Mouse (Mus musculus): ENCODE measurements around the gene Adcy4. TPM values are rescaled to one million over a fixed set of nuclear protein-coding genes. Genes with fewer than 3 reads are reported as not detected.

The Adcy4 gene
- 29.4 and 44.4 TPM in 2 replicates for polyA plus RNA-seq (2012; rRNA removed; ENCODE audit: low replicate concordance)

GRCm38 (mm10) chr14:55783958-55784235 lies at the start of gene Adcy4:
TSS of gene Adcy4 (minus strand) at chr14:55784095.

GRCm38 (mm10) chr14:55822991-55823762 lies 39.3 kb upstream of the Adcy4 start, which contains the start of gene Nfatc4:
TSS of gene Nfatc4 (plus strand) at chr14:55823144.

GRCm38 (mm10) chr14:55788256-55789050 lies 4.6 kb upstream of the Adcy4 start, which contains the start of gene Ripk3:
TSS of gene Ripk3 (minus strand) at chr14:55788865.

GRCm38 (mm10) chr14:55765696-55766095 lies 18.2 kb downstream of the Adcy4 start, which contains the start of gene Ltb4r1:
TSS of gene Ltb4r1 (plus strand) at chr14:55765962.

GRCm38 (mm10) chr14:55761163-55761562 lies 22.7 kb downstream of the Adcy4 start, which contains the start of gene Ltb4r2:
TSS of gene Ltb4r2 (plus strand) at chr14:55761428.

GRCm38 (mm10) chr14:55758363-55758784 lies 25.5 kb downstream of the Adcy4 start, which contains the start of gene Cideb:
TSS of gene Cideb (minus strand) at chr14:55758458.

GRCm38 (mm10) chr14:55745180-55745860 lies 38.6 kb downstream of the Adcy4 start, which contains the start of the genes Dhrs1 and Nop9:
TSS of gene Dhrs1 (minus strand) at chr14:55745690.
TSS of gene Nop9 (plus strand) at chr14:55745693.

GRCm38 (mm10) chr14:55721700-55722437 lies 62.0 kb downstream of the Adcy4 start, which contains the start of gene Rabggta:
TSS of gene Rabggta (minus strand) at chr14:55722263.

Other genes with a start within 250 kb of the Adcy4 start
- gene Pck2, start 243.8 kb downstream of the Adcy4 start, polyA plus RNA-seq (2012; rRNA removed; ENCODE audit: low replicate concordance) = 44.1 and 72.2 TPM in 2 replicates
- gene Dcaf11, start 224.1 kb downstream of the Adcy4 start, polyA plus RNA-seq (2012; rRNA removed; ENCODE audit: low replicate concordance) = 79.4 and 81.9 TPM in 2 replicates
- gene A730061H03Rik, start 223.7 kb downstream of the Adcy4 start, polyA plus RNA-seq (2012; rRNA removed; ENCODE audit: low replicate concordance) = 2.9 and 3.1 TPM in 2 replicates
- gene Fitm1, start 208.5 kb downstream of the Adcy4 start, polyA plus RNA-seq (2012; rRNA removed; ENCODE audit: low replicate concordance) = 0.68 and 2.5 TPM in 2 replicates
- gene Psme1, start 206.0 kb downstream of the Adcy4 start, polyA plus RNA-seq (2012; rRNA removed; ENCODE audit: low replicate concordance) = 111 and 123 TPM in 2 replicates
- 34.6 and 113 TPM in 2 replicates for gene Emc9, start 198.8 kb downstream of the Adcy4 start, polyA plus RNA-seq (2012; rRNA removed; ENCODE audit: low replicate concordance)
- 133 and 138 TPM in 2 replicates for gene Psme2, start 193.0 kb downstream of the Adcy4 start, polyA plus RNA-seq (2012; rRNA removed; ENCODE audit: low replicate concordance)
- 27.9 and 42.1 TPM in 2 replicates for gene Rnf31, start 192.4 kb downstream of the Adcy4 start, polyA plus RNA-seq (2012; rRNA removed; ENCODE audit: low replicate concordance)
- 39.3 and 81.5 TPM in 2 replicates for gene Irf9, start 180.5 kb downstream of the Adcy4 start, polyA plus RNA-seq (2012; rRNA removed; ENCODE audit: low replicate concordance)
- 0.10 and 23.9 TPM in 2 replicates for gene Rec8, start 166.1 kb downstream of the Adcy4 start, polyA plus RNA-seq (2012; rRNA removed; ENCODE audit: low replicate concordance)
- gene Ipo4, start 148.1 kb downstream of the Adcy4 start, polyA plus RNA-seq (2012; rRNA removed; ENCODE audit: low replicate concordance) = 115 and 240 TPM in 2 replicates
- gene Gm49378, start 146.2 kb downstream of the Adcy4 start, polyA plus RNA-seq (2012; rRNA removed; ENCODE audit: low replicate concordance) = 1.3 and 8.1 TPM in 2 replicates
- 73.5 and 94.8 TPM in 2 replicates for gene Tm9sf1, start 140.3 kb downstream of the Adcy4 start, polyA plus RNA-seq (2012; rRNA removed; ENCODE audit: low replicate concordance)
- 0.77 and 1.5 TPM in 2 replicates for gene Tssk4, start 133.9 kb downstream of the Adcy4 start, polyA plus RNA-seq (2012; rRNA removed; ENCODE audit: low replicate concordance)
- gene Mdp1, start 123.6 kb downstream of the Adcy4 start, polyA plus RNA-seq (2012; rRNA removed; ENCODE audit: low replicate concordance) = 31.3 and 35.2 TPM in 2 replicates
- gene Gmpr2, start 112.2 kb downstream of the Adcy4 start, polyA plus RNA-seq (2012; rRNA removed; ENCODE audit: low replicate concordance) = 28.6 and 31.3 TPM in 2 replicates
- gene Nedd8, start 112.0 kb downstream of the Adcy4 start, polyA plus RNA-seq (2012; rRNA removed; ENCODE audit: low replicate concordance) = 292 and 416 TPM in 2 replicates
- gene Tinf2, start 102.3 kb downstream of the Adcy4 start, polyA plus RNA-seq (2012; rRNA removed; ENCODE audit: low replicate concordance) = 12.3 and 17.1 TPM in 2 replicates
- 0.60 and 2.2 TPM in 2 replicates for gene Tgm1, start 70.2 kb downstream of the Adcy4 start, polyA plus RNA-seq (2012; rRNA removed; ENCODE audit: low replicate concordance)
- gene Rabggta, start 61.8 kb downstream of the Adcy4 start, polyA plus RNA-seq (2012; rRNA removed; ENCODE audit: low replicate concordance) = 34.6 and 47.9 TPM in 2 replicates
- gene Dhrs1, start 38.4 kb downstream of the Adcy4 start, polyA plus RNA-seq (2012; rRNA removed; ENCODE audit: low replicate concordance) = 95.6 and 110 TPM in 2 replicates
- 14.6 and 30.0 TPM in 2 replicates for gene Nop9, start 38.4 kb downstream of the Adcy4 start, polyA plus RNA-seq (2012; rRNA removed; ENCODE audit: low replicate concordance)
- 2.5 and 4.1 TPM in 2 replicates for gene Cideb, start 25.6 kb downstream of the Adcy4 start, polyA plus RNA-seq (2012; rRNA removed; ENCODE audit: low replicate concordance)
- gene Ltb4r2, start 22.7 kb downstream of the Adcy4 start, polyA plus RNA-seq (2012; rRNA removed; ENCODE audit: low replicate concordance) = 0.06 and 0.14 TPM in 2 replicates
- gene Ltb4r1, start 18.1 kb downstream of the Adcy4 start, polyA plus RNA-seq (2012; rRNA removed; ENCODE audit: low replicate concordance) = 2.3 and 4.5 TPM in 2 replicates
- gene Ripk3, start 4.8 kb upstream of the Adcy4 start, polyA plus RNA-seq (2012; rRNA removed; ENCODE audit: low replicate concordance) = 14.6 and 21.8 TPM in 2 replicates
- gene Nfatc4, start 39.0 kb upstream of the Adcy4 start, polyA plus RNA-seq (2012; rRNA removed; ENCODE audit: low replicate concordance) = 17.6 and 94.3 TPM in 2 replicates
- gene Nynrin, start 69.9 kb upstream of the Adcy4 start, polyA plus RNA-seq (2012; rRNA removed; ENCODE audit: low replicate concordance) = 5.7 and 24.4 TPM in 2 replicates
- 0.13 and 0.48 TPM in 2 replicates for gene Cbln3, start 100.3 kb upstream of the Adcy4 start, polyA plus RNA-seq (2012; rRNA removed; ENCODE audit: low replicate concordance)
- 17.0 and 28.5 TPM in 2 replicates for gene Khnyn, start 100.9 kb upstream of the Adcy4 start, polyA plus RNA-seq (2012; rRNA removed; ENCODE audit: low replicate concordance)
- 66.2 and 69.6 TPM in 2 replicates for gene Sdr39u1, start 116.2 kb upstream of the Adcy4 start, polyA plus RNA-seq (2012; rRNA removed; ENCODE audit: low replicate concordance)
- gene Cma1, start 160.6 kb upstream of the Adcy4 start, polyA plus RNA-seq (2012; rRNA removed; ENCODE audit: low replicate concordance) = 2.2 and 10.2 TPM in 2 replicates
- not detected in 2 replicates for gene Cma2, start 166.9 kb upstream of the Adcy4 start, polyA plus RNA-seq (2012; rRNA removed; ENCODE audit: low replicate concordance)
- gene Mcpt1, start 233.9 kb upstream of the Adcy4 start, polyA plus RNA-seq (2012; rRNA removed; ENCODE audit: low replicate concordance) = not detected in 2 replicates
- gene Mcpt9, start 246.4 kb upstream of the Adcy4 start, polyA plus RNA-seq (2012; rRNA removed; ENCODE audit: low replicate concordance) = not detected in 2 replicates